Mouse (Mus musculus) heart, embryonic 16.5 days (tissue): Measurements from ENCODE around the gene Cd300ld2. TPM values are rescaled to one million over a fixed set of nuclear protein-coding genes. Genes with fewer than 3 reads are reported as not detected.
"Not testable (repeated sequence)": the region's sequence is repeated elsewhere in the genome, so short reads cannot be mapped to it uniquely, and the experiment has no call there.

Source experiments
- ATAC-seq: fragments of 200-750 bp; cut with Nextera tagmentation; replicated peaks from 2 replicates; pipeline ENCODE4 v1.8.0; 2017; ENCODE audit warnings: moderate number of reproducible peaks; ENCODE audit not compliant: insufficient read depth, low FRiP score; ENCODE audit errors: extremely low read depth
- H3K27ac ChIP-seq: fragments of 300-500 bp; sonication (generic); 2 replicates; pipeline ENCODE4 v1.5.1; 2014; ENCODE audit warnings: mild to moderate bottlenecking, low read length, control low read depth, moderate library complexity
- H3K27me3 ChIP-seq: fragments of 300-500 bp; sonication (generic); 2 replicates; pipeline ENCODE4 v1.6.1; 2014; ENCODE audit warnings: low read length, mixed read lengths; ENCODE audit not compliant: control insufficient read depth, insufficient read depth
- H3K36me3 ChIP-seq: fragments of 300-500 bp; sonication (generic); 2 replicates; pipeline ENCODE4 v1.6.1; 2014; ENCODE audit not compliant: control insufficient read depth, insufficient read depth
- H3K4me1 ChIP-seq: fragments of 300-500 bp; sonication (generic); 2 replicates; pipeline ENCODE4 v1.6.1; 2014; ENCODE audit warnings: low read length, mixed read lengths; ENCODE audit not compliant: control insufficient read depth, insufficient read depth
- H3K4me2 ChIP-seq: fragments of 300-500 bp; sonication (generic); 2 replicates; pipeline ENCODE4 v1.6.1; 2014; ENCODE audit warnings: low read depth, mild to moderate bottlenecking, control low read depth, low read length
- H3K4me3 ChIP-seq: fragments of 300-500 bp; sonication (generic); 2 replicates; pipeline ENCODE4 v1.5.1; 2014; ENCODE audit warnings: mild to moderate bottlenecking, control low read depth, low read length
- H3K9ac ChIP-seq: fragments of 300-500 bp; sonication (generic); 2 replicates; pipeline ENCODE4 v1.6.1; 2014; ENCODE audit warnings: low read length, control low read depth
- H3K9me3 ChIP-seq: fragments of 300-500 bp; sonication (generic); replicated peaks from 2 replicates; pipeline ENCODE4 v1.6.1; 2016; ENCODE audit warnings: low read length; ENCODE audit not compliant: control insufficient read depth
- WGBS: fragments of 180-500 bp; shearing (Covaris S2); extraction: QIAGEN DNeasy Blood & Tissue Kit; methylation state at CpG from one replicate; pipeline ENCODE4 v1.1.7; 2014; 5-methylcytosine and 5-hydroxymethylcytosine counted together
- polyA plus RNA-seq: library from polyadenylated mRNA; unstranded; fragments of >200 nt; fragmentation: Nextera tagmentation; extraction: Ambion mirVana; gene quantifications from 2 replicates; pipeline ENCODE4 v1.2.1, GENCODE M21; 2015

Gene Cd300ld2
- polyA plus RNA-seq, 1 experiment from 2014 or later: not detected

DNA sequence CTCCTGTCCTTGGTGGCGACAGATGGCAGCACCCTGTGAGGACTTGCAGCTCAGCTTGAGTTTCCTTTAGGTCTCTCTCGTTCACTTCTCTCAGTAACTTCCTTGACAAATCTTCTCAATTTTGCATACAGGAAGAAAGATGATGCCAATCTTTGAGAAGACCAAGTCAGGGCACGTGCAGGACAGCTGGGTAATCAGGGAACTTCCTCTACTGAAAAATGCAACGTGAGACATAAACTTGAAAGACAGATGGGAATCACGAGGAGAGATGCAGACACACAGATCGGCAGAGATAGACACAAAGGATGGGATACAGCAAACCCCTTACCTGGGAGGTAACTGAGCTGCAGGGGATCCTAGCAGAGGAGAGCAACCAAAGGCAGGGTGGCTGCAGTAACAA, 21.7 kb upstream of the Cd300ld2 start, which contains the start of gene Cd300ld5:
Gene Cd300ld5, minus strand, starts transcription at position 101 of the 400 bp plus-strand sequence.
- H3K9me3 ChIP-seq, H3K27me3 ChIP-seq, H3K4me2 ChIP-seq, ATAC-seq, H3K4me3 ChIP-seq, H3K27ac ChIP-seq, H3K4me1 ChIP-seq, H3K36me3 ChIP-seq, H3K9ac ChIP-seq: not testable (repeated sequence)
- WGBS: no CpG with 5 or more reads among the region's 6 CpGs

DNA sequence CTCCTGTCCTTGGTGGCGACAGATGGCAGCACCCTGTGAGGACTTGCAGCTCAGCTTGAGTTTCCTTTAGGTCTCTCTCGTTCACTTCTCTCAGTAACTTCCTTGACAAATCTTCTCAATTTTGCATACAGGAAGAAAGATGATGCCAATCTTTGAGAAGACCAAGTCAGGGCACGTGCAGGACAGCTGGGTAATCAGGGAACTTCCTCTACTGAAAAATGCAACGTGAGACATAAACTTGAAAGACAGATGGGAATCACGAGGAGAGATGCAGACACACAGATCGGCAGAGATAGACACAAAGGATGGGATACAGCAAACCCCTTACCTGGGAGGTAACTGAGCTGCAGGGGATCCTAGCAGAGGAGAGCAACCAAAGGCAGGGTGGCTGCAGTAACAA, 10.9 kb upstream of the Cd300ld2 start, which contains the start of gene Cd300ld4:
Gene Cd300ld4, minus strand, starts transcription at position 101 of the 400 bp plus-strand sequence.
- not testable (repeated sequence) for H3K4me2 ChIP-seq, H3K4me3 ChIP-seq, H3K27ac ChIP-seq, ATAC-seq, H3K4me1 ChIP-seq, H3K27me3 ChIP-seq, H3K9me3 ChIP-seq, H3K36me3 ChIP-seq, H3K9ac ChIP-seq
- WGBS: no CpG with 5 or more reads among the region's 6 CpGs

DNA sequence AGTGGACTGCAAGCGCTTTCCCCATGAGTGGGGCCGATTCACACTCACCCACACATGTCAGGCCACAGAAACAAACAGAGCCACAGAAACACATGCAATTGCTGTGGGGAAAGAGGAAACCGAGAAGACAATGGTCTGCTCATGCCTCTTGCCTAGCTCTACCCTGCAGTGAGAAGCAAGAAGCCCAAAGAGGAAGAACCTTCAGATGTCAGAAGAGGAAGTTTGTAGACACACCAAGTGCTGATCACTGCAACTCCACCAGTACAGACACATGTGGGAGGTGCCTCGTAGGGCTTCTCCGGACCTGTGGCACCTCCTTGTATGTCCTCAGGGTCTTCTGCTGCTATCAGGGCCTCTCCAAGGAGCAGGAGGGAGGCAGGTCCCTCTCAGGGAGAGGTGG, 11.9 kb downstream of the Cd300ld2 start:
- Histone ChIP-seq H3K9me3 (no peaks in the 10 kb centered on the region), H3K4me2 (no peak overlapping the region), H3K36me3 (no peaks in the 10 kb centered on the region), H3K9ac (no peak overlapping the region), H3K27me3 (no peaks in the 10 kb centered on the region), H3K4me1 (no peaks in the 10 kb centered on the region), H3K4me3 (no peak overlapping the region), H3K27ac (no peak overlapping the region)
- WGBS: 70% methylated on average over 5 of the region's 5 CpGs
- ATAC-seq: no peak

DNA sequence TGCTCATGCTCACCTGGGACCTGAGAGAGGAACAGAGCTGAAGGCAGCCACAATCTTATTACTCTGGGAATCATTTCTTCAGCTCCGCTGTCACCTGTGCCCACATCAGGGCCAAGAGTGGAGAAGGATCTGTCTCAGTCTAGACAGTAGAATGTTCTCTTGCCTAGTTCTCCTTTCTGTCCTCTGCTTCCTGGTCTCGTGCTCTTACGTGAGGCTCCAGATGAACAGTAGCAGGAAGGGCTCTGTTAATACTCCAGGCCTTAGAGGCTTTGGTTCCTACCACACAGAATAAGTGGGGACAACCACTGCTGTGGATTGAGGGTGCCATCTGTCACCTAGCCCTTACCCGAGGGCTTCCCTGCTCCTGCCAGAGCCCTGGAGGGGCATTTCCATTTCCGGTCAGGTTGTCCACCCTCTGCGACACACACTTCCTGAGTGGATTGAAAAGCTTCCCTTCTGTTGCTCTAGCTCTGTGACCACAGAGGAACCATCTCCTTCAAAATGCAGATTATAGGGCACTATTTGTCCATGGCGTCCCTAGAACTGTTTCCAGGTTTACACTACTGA, 14.4 kb downstream of the Cd300ld2 start, which contains the start of gene Cd300c2:
Gene Cd300c2, minus strand, starts transcription at position 407 of the 567 bp plus-strand sequence.
- WGBS: 72% methylated on average over 7 of the region's 7 CpGs
- H3K27ac ChIP-seq: no peak within 1 kb of the TSS
- no peak for ATAC-seq
- no peaks in the 10 kb centered on the region for H3K9me3 ChIP-seq
- no peaks in the 10 kb centered on the region for H3K36me3 ChIP-seq
- H3K4me2 ChIP-seq: no peak within 1 kb of the TSS
- H3K9ac ChIP-seq: no peak within 1 kb of the TSS
- H3K4me1 ChIP-seq: no peaks in the 10 kb centered on the region
- no peak within 1 kb of the TSS for H3K4me3 ChIP-seq
- no peaks in the 10 kb centered on the region for H3K27me3 ChIP-seq

DNA sequence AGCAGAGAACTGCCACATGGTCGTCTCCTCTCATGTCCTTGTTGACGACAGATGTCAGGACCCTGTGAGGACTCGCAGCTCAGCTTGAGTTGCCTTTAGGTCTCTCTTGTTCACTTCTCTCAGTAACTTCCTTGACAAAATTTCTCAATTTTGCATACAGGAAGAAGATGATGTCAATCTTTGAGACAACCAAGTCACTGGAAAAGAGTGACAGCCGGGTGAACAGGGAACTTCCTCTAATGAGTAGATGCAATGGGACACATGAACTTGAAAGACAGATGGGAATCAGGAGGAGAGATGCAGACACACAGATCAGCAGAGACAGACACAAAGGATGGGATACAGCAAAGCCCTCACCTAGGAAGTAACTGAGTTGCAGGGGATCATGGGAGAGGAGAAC, 26.2 kb downstream of the Cd300ld2 start, which contains the start of gene Cd300ld:
Gene Cd300ld, minus strand, starts transcription at position 130 of the 400 bp plus-strand sequence.
- no peak within 1 kb of the TSS for H3K4me2 ChIP-seq
- H3K27ac ChIP-seq: no peak within 1 kb of the TSS
- 51% methylated on average over 4 of the region's 4 CpGs for WGBS
- no peak within 1 kb of the TSS for H3K9ac ChIP-seq
- H3K4me1 ChIP-seq: no peaks in the 10 kb centered on the region
- ATAC-seq: no peak
- no peak within 1 kb of the TSS for H3K4me3 ChIP-seq
- no peaks in the 10 kb centered on the region for H3K36me3 ChIP-seq
- H3K9me3 ChIP-seq: no peaks in the 10 kb centered on the region
- H3K27me3 ChIP-seq: no peaks in the 10 kb centered on the region

DNA sequence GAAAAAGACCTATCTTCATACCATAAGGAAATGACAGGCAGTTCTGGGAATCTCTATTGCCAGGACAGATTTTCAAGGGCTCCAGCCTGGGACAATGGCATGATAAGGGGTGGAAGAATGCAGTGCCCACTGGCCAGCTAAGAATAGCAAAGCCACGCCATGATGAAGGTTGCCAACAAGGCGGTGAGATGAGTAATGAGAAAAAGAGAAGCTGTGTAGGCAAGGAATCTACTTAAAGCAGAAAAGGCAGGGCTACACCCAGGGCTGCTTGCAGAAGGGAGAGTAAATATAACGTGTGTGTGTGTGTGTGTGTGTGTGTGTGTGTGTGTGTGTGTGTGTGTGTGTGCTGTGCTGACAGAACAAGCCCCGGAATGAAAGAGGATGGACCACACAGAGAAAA, 34.1 kb downstream of the Cd300ld2 start:
- no peak overlapping the region for H3K4me3 ChIP-seq

DNA sequence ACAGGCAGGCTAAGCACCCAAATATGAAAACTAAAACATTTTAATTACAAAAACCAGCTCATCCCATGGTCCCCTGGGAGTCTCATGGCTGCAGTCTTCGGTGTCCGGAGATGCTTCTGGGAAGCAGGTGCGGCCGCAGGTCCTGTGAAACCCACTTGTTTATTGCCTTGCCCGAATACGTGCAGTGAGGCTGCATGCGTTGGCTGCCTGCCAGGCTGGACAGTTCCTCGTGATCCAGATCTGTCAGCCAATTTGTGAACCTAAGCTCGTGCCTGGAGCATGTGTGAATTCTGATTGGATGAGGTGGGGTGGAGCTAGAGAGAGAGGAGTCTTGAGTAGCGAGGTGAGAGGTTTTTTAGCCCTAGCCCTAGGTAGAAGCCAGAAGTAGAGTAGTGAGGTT, 43.3 kb downstream of the Cd300ld2 start:
- no peak overlapping the region for H3K4me3 ChIP-seq
- no peaks in the 10 kb centered on the region for H3K36me3 ChIP-seq
- H3K4me1 ChIP-seq: no peaks in the 10 kb centered on the region
- 69% methylated on average over 10 of the region's 10 CpGs for WGBS
- no peak for ATAC-seq
- H3K9ac ChIP-seq: no peak overlapping the region
- H3K27me3 ChIP-seq: no peaks in the 10 kb centered on the region
- no peak overlapping the region for H3K4me2 ChIP-seq
- 0 out of 2 replicates have a peak, but pooled peaks cover 7% of the 10 kb centered on the region for H3K9me3 ChIP-seq
- no peak overlapping the region for H3K27ac ChIP-seq

More for the DNA sequence above, 34.1 kb downstream of the Cd300ld2 start:
- no peaks in the 10 kb centered on the region for H3K4me1 ChIP-seq
- H3K4me2 ChIP-seq: no peak overlapping the region
- 35% methylated on average over 4 of the region's 4 CpGs for WGBS
- peaks cover 15% of the 10 kb centered on the region for H3K9me3 ChIP-seq
- no peaks in the 10 kb centered on the region for H3K27me3 ChIP-seq
- no peak overlapping the region for H3K9ac ChIP-seq
- H3K36me3 ChIP-seq: no peaks in the 10 kb centered on the region
- no peak for ATAC-seq
- H3K27ac ChIP-seq: no peak overlapping the region

DNA sequence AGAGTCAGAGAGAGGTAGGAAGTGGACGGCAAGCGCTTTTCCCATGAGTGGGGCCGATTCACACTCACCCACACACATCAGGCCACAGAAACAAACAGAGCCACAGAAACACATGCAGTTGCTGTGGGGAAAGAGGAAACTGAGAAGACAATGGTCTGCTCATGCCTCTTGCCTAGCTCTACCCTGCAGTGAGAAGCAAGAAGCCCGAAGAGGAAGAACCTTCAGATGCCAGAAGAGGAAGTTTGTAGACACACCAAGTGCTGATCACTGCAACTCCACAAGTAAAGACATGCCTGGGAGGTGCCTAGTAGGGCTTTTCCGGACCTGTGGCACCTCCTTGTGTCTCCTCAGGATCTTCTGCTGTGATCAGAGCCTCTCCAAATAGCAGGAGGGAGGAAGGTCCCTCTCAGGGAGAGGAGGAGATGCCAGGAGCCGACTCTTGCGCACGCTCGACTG, 47.2 kb downstream of the Cd300ld2 start, which contains the start of gene Cd300c:
Gene Cd300c, minus strand, starts transcription at position 406 of the 456 bp plus-strand sequence.
- Histone ChIP-seq H3K27me3 (no peaks in the 10 kb centered on the region), H3K9ac (no peak within 1 kb of the TSS), H3K9me3 (0 out of 2 replicates have a peak, but pooled peaks cover 5% of the 10 kb centered on the region), H3K4me1 (peaks cover 3% of the 10 kb centered on the region; the same call in 1 of the 2 replicates), H3K36me3 (no peaks in the 10 kb centered on the region), H3K4me2 (no peak within 1 kb of the TSS), H3K27ac (no peak within 1 kb of the TSS), H3K4me3 (no peak within 1 kb of the TSS)
- no peak for ATAC-seq
- WGBS: 74% methylated on average over 9 of the region's 9 CpGs

DNA sequence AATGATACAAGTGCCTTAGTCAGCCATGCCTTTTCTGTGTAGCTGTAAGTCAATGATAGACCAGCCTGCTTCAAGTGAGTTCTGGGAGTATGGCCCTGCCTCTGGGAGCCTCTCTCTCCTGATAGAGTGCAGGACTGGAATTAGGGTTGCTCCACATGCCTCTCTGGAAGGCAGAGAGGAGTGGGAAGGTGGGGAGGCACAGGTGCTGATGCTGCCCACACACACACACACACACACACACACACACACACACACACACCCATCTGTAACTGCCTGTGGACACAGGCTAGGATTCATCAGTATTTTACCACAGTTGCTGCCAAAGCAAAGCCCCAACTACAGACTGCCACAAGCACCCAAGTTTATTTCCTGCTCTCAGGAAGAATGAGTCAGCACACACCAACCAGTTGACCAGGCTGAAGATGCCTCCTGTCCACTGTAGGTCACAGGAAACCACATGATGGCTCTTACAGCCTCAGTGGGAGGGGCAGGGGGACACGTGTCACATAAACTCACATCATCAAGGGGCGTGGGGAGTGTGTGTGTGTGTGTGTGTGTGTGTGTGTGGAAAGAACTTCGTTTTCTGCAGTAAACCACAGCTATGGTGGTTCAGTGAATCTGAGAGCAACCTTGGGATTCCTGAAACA, 50.7 kb downstream of the Cd300ld2 start:
- WGBS: 22% methylated on average over 3 of the region's 3 CpGs
- no peak overlapping the region for H3K4me2 ChIP-seq
- H3K9me3 ChIP-seq: no peaks in the 10 kb centered on the region
- no peak overlapping the region for H3K4me3 ChIP-seq
- no peak for ATAC-seq
- no peaks in the 10 kb centered on the region for H3K36me3 ChIP-seq
- no peak overlapping the region for H3K9ac ChIP-seq
- H3K4me1 ChIP-seq: peaks cover 3% of the 10 kb centered on the region; the same call in 1 of the 2 replicates
- H3K27me3 ChIP-seq: no peaks in the 10 kb centered on the region
- no peak overlapping the region for H3K27ac ChIP-seq
